Mouse (Mus musculus) CD4-positive, CD25-positive, alpha-beta regulatory T cell, adult 4 months (primary cell): ENCODE measurements around the gene Rora. TPM values are rescaled to one million over a fixed set of nuclear protein-coding genes. Genes with fewer than 3 reads are reported as not detected.

Experiments used
- ATAC-seq: one replicate; pipeline ENCODE4 v1.8.0; 2017
- polyA plus RNA-seq, 2 experiments: library from polyadenylated mRNA; unstranded; fragments of 100-300 nt; shearing (Covaris generic); gene quantifications; one replicate each; pipeline ENCODE4 v1.2.1; 2017

The Rora gene
- polyA plus RNA-seq, 2 experiments from 2014 or later, result 35.6 to 42.4 TPM

- ATAC-seq, result no peak
Observed at GRCm38 (mm10) chr9:68892356-68892755, 238.8 kb downstream of the Rora start.

DNA sequence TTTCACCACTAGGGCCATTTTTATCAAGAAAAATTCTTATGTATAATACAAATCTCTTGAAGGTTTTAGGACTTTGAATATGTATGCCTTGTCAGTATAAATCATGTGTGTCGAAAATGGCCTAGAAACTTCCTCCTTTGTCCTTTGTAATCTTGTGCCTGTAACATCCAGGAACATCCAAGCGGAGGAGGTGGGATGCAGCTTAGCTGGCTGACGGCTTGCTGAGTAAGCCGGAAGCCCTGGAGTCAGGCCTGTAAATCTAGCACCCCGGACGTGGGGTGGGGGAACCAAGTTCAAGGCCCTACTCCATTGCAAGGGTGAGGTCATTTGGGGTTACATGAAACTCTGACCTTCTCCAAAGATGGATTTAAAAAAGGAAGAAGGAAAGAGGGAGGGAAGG lies 239.3 kb downstream of the Rora start:
- ATAC-seq, result no peak

GRCm38 (mm10) chr9:68898286-68898685 lies 244.7 kb downstream of the Rora start:
- no peak for ATAC-seq

DNA sequence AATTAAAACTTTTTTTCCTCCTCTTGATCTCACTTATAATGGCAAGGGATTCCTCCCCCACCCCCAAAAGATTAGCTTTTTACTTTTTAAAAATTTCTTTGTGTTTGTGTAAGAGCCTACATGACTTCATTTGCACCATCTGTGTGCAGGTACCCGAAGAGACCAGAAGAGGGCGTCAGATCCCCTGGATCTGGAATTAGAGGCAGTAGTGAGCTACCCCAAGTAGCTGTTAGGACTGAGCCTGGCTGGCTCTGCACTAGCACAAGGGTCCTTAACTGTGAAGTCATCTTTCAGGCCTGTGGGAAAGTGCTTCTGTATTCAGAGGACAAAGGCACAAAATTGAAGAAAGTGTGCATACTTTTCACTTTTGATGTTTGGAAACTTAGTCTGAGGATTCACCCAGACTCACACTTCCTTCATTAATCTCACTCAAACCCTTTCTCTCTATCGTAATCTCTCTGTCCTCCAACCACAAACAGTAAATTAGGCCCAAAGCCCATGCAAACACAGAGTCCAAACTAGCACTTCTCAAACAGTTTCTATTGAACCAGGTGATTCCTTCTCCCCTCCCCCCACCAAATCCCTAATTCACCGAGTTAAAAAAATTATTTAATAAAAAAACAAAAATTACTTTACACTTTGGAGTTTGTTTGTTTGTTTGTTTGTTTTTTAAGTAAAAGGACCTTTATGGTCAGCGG lies 246.1 kb downstream of the Rora start:
- ATAC-seq, result no peak

- ATAC-seq, result no peak
Observed at GRCm38 (mm10) chr9:68906361-68906883, 252.8 kb downstream of the Rora start.

- no peak for ATAC-seq
Observed at GRCm38 (mm10) chr9:68912483-68913151, 259.0 kb downstream of the Rora start.

- no peak for ATAC-seq
Observed at GRCm38 (mm10) chr9:68913191-68913697, 259.7 kb downstream of the Rora start.

DNA sequence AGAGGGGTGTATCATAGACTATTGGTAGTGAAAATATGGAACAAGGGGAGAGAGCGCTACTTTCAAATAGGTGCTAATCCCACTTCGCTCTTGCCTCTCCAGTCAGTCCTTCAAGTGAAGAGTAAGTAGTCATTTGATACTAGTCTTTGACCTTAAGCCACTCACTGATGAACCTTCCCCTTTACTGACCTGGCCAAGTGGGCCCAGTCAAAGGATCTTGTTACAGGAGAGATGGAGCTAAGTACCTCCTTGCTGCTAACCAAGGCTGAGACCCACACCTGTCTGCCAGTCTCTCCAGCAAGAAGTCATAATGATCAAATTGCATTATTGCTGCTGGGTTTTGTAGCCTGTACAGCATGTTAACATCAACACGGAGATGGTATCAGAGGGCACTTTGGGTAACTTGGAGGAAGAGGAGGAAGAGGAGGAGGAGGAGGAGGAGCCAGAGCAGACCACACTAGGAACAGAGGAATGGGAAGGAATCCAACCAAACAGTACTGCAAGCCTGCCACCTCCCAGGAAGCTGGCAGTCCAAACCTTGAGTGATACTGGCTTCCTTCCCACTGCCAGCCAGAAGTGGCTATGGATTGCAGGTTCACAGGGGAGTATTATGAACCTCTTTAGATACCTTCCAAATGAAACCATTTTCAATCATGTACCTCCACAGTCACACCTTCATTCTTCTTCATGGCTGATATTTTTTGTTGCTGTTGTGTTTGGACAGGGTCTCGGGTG lies 261.1 kb downstream of the Rora start:
- no peak for ATAC-seq

DNA sequence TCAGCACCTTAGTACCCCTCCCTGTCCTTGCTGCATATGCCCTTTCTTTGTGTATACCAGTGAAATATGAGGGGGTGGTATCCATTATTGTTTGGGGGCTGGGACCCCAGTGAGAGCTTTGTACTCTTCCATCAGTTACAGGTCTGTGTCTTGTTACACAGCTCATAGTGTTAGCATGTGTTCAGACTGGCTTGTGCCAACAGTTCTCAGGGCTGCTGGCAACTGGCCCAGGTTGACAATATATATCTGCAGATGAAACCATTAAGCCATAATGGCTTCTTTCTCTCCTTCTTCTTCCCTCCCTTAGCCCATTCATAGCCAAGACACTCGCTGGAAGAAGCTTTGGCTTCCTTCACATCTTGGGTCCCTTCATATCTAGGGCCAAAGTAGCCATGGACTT lies 263.2 kb downstream of the Rora start:
- ATAC-seq, result no peak

GRCm38 (mm10) chr9:68923128-68923601 lies 269.6 kb downstream of the Rora start:
- no peak for ATAC-seq

- ATAC-seq, result no peak
Observed at GRCm38 (mm10) chr9:68926406-68926805, 272.8 kb downstream of the Rora start.

GRCm38 (mm10) chr9:68933159-68933558 lies 279.6 kb downstream of the Rora start:
- no peak for ATAC-seq

DNA sequence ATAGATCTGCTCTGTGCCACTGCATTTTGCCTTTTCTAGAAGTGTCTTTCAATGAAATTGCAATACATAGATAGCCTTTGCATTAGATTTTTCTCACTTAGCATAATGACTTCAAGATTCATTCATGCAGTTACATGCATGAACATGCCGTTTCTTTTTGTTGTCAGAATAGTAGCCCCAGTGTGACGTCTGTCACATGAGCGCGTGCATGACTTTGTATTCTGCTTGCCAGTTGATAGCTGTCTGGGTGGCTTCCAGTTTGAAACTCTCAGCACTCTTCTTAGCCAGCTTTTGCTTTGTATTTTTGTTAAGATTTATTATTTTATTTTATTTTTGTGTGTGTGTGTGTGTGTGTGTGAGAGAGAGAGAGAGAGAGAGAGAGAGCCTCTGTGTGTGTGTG lies 280.7 kb downstream of the Rora start:
- ATAC-seq, result no peak

DNA sequence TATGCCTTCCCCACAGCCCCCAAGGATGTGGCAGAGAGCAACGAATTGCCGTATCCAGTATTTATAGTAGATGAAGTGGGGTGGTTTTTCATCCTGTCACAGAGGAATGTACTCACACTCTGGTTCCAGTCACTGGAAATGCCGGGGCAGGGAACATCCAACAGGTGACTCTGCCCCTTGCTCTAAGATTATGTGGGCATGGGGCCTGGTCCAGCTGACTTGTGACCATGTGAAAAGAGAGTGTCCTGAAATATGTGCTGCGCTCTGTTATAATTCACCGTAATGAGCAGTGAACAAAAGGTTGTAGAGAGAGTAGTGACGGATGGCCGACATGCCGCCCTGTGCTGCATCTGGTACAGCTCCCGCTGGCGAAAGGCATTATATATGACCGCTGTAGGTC lies 282.0 kb downstream of the Rora start:
- ATAC-seq, result no peak

- no peak for ATAC-seq
Observed at GRCm38 (mm10) chr9:68941037-68941436, 287.5 kb downstream of the Rora start.

DNA sequence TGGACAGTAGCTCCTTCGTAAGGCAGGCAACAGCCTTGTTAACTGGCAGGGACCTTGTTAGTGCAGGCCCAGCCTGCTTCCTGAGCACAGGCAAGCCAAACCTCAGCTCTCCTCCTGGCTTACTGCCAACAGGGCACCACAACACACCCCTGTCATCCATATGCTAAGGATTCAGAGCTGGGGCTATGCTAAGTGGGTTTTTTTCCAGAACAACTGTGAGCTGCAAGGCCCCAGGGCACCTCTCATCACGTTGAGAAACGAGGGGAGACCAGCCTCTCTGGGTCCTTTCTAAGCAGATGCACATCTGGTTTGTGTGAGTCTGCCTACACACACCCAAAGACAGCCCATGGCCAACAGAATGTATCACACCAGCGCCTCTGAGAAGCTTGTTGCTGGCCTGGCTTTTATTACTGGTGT lies 289.0 kb downstream of the Rora start:
- ATAC-seq, result no peak

DNA sequence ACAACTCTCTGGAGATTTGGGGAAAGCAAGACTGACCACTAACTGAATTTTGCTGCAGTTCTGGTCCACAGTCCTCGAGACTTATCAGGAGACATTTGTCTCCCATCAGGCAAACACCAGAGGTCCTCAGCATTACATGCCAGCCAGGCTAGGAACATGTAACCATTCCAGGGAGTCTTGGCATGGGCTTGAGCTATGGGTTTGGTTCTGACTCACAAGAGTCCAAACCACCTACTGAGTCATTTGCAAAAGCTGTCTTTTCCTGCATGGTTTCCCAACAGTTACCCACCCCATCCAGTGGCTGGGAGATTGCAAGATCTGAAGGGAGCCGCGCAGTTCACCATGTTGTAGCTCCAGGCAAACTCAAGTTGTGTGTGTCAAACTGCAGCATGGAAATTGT lies 290.4 kb downstream of the Rora start:
- no peak for ATAC-seq

DNA sequence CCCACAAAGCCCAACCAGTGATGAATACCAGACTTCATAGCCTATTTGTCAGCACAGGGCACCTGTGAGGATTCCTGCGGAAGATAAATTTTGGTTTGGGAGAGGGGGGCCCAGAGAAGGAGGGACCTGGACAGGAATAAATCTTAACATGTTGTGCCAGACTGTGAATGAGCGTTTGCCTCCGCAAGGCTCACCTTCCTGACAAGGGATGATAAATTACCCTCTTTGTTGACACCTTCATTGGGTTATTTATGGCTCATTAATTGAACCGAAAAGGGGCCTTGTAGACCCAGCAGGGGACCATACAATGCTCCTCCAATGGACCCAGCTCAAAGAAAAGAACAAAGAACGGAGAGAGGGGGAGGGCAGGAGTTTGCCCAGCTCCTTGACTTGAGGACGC lies 294.1 kb downstream of the Rora start:
- no peak for ATAC-seq

DNA sequence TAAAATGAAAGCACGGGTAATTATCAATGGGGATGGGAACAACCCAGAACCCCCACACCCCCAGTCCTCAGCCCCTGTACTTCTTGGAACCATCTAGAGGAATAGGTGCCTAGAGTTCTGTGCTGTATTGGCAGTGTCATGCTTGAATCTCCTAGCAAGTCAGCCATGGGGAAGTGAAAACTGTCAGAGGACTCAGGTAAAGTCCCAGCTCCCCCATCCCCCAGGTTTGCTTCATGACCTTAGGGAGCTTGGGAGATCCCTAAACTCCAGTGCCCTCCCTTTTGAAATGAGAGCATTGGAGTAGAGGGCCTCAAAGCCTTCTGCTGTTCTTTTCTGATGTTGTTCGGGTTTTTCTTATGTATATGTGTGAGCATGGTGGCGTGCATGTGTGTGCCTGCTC lies 294.6 kb downstream of the Rora start:
- no peak for ATAC-seq

- ATAC-seq, result peak; percentile 32
Observed at GRCm38 (mm10) chr9:68956210-68956874, 302.8 kb downstream of the Rora start.

GRCm38 (mm10) chr9:68956938-68957573 lies 303.5 kb downstream of the Rora start:
- ATAC-seq, result peak; percentile 85

DNA sequence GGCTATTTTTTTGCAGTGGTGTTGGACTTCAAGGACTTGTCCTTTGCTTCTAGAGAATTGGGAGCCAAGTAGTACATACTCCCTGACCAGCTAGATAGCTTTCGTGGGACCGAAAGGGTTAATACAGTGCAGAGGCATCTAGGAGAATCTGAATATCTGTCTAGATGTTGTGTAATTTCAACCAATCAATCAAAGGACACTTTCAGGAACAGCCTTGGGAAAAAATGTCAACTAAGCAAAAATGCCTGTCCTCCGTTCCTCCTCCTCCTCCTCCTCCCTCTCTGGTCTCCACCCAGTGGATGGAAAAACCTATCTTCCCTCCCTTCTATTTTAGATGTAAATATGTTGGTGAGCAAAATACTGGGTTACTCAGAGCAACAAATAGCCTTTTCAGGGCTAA lies 304.2 kb downstream of the Rora start:
- ATAC-seq, result no peak
